Mouse (Mus musculus) heart, adult 9 months (tissue): ENCODE measurements around the gene Mpp5.

Experiments used
- DNase-seq, 2 experiments: peaks; one replicate each; pipeline ENCODE4 v3.0.0; 2022; ENCODE audit warnings: low spot score in 2 of 2

Mpp5 gene

GRCm38 (mm10) chr12:78748557-78749377, at the start of gene Mpp5:
Mpp5 (plus strand) TSS chr12:78748907.
- peak; percentile 96 to 97 for DNase-seq

- no peak for DNase-seq
These were observed 30.9 kb upstream of the Mpp5 start for GRCm38 (mm10) chr12:78717783-78718182.

DNA sequence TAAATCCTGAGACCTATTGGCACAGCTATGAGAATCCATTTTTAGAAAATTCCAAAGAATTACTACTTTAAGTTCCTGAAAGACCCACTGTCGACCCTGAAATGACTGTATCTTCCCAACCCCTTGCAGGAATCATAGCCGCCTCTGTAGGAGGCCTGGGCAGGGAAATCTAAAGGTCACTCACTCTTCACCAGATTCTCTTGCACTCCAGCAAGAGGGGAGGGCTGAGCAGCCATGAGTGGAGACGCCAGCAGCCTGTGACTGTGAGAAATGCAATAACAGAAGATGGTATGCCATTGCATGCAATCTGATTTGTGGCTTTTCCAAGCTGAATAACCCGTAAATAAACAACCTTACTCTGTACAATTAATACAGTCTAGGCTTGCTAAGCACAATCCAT, 21.0 kb upstream of the Mpp5 start:
- DNase-seq = no peak

DNA sequence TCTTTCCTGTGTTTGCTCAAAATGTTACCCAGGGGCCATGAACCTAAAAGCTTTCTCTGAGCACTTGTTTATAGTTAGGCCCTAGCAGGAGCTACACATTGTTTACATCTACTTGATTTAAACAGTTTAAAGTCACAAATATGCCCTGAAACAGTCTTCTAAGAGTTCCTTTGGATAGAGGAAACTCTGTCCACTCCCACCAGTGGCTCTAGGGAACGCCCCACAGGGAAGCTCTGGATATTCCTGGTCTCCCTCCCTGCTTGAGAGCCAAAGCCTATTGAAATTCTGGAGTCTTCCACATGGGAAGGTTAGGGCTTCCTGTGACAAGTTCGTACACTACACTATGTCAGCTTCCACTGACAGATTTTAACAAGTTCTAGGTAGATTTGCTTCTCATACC, 9.1 kb upstream of the Mpp5 start:
- no peak for DNase-seq

- no peak for DNase-seq
These were observed 8.4 kb upstream of the Mpp5 start for GRCm38 (mm10) chr12:78740289-78740688.

GRCm38 (mm10) chr12:78746226-78746625, 2.5 kb upstream of the Mpp5 start:
- no peak for DNase-seq

DNA sequence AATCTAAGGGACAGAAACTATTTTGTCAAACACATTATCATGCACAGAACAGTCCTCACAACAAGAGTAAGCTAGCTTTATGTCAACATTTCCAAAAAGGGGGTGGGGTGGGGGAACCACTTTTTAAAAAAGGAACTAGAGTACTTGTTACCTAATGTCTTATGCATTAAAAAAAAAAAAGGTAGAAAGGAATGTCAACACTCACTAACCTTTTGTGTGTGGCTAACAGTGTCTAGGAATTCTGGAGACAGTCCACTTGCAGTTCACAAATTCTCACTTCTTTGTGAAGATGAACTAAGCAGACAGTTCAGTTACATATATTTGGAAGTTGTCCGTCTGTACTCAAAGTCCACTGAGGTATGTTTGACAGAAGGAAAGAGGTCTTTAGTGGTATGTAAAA, 1.3 kb upstream of the Mpp5 start:
- no peak for DNase-seq

GRCm38 (mm10) chr12:78748113-78748512, 594 bp upstream of the Mpp5 start:
- DNase-seq = no peak

DNA sequence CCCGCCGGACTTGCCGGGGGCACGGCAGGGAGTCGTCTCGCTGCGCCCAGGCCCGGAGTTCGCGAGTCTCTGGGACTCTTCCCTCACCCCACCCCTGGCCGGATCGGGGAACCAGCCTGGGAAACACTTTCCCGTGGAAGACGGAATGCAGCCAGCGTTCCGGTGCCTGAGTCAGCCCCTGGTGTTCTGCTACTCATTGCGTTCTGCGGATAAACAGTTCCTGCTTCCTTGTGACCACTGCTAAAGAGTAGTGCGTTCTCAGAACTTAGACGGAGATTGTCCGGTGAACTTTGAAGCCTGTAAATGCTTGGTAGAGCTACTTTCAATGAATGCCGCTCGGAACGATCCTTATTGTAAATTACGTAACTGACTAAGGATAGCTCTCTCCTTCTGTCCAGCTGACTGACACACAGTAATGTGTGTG, 683 bp downstream of the Mpp5 start:
- peak; percentile 64 to 66 for DNase-seq

- no peak for DNase-seq
These were observed 13.3 kb downstream of the Mpp5 start for GRCm38 (mm10) chr12:78761979-78762378.

GRCm38 (mm10) chr12:78769031-78769713, 20.5 kb downstream of the Mpp5 start:
- no peak for DNase-seq

- DNase-seq = peak; percentile 6 to 38
These were observed 24.5 kb downstream of the Mpp5 start for GRCm38 (mm10) chr12:78773211-78773610.

DNA sequence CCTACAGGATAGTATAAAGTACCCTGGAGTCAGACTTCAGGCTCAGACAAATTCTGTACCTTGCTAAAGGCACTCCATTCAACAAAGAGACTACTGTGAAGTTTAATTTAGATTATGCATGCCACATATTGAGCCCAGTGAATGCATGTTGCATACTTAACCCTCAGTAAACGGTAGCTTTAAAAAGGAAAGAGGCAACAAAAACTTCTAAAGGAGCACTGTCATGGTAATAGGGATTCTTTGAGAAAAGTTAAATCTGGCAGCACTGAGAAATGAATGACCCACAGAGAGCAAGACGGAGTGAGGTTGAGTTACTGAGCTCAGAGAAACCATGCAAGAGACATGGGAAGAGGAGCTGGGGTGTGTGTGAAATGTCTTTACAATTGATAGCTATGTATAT, 29.2 kb downstream of the Mpp5 start:
- DNase-seq = no peak

- DNase-seq = no peak
These were observed 29.8 kb downstream of the Mpp5 start for GRCm38 (mm10) chr12:78778423-78779067.

DNA sequence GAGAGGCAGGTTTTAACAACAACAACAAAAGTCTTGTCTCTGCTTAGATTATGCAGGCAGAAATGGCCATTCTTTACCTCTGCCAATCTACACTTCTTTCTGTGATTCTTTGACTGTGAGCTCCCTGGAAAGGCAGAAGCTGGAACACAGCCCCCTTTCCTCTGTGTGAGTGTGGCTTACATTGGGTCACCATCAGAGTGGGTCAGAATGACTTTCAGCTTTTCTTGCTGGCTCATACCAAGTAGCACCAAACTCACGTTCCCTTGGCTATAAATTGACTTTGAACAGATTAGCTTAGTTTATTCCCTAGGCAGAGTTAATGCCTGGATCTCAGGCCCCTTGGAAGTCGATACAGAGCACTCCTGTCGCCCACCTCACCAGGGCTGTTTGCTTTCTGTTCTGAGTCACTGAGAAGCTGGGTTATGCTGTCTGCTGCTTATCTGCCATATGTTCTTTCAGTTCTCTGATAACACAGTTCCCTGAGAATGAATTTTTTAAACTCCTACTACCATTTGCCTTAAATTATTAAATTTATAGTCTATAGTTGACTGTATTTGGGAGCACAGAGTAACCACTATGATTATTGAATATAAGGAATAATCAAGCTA, 39.7 kb downstream of the Mpp5 start:
- DNase-seq = no peak

DNA sequence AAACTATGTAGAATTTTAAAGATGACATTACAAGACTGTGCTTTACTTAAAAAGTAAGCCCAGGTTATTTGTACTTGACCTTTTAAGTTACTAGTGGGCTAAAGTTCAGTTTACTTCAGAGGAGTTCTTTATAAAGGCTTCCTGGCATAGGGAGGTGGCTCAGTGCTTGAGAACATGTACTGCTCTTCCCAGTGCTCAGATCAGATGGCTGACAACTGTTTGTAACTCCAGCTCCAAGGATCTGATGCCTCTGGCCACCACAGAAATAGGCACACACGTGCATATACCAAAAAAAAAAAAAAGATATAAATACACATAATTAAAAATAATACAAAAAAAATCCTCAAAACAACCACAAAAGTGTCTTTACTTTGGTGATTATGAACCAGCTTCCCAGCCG, 42.1 kb downstream of the Mpp5 start:
- DNase-seq = no peak

GRCm38 (mm10) chr12:78794236-78794635, 45.5 kb downstream of the Mpp5 start:
- DNase-seq = peak in 1 of 2 experiments; percentile 9

DNA sequence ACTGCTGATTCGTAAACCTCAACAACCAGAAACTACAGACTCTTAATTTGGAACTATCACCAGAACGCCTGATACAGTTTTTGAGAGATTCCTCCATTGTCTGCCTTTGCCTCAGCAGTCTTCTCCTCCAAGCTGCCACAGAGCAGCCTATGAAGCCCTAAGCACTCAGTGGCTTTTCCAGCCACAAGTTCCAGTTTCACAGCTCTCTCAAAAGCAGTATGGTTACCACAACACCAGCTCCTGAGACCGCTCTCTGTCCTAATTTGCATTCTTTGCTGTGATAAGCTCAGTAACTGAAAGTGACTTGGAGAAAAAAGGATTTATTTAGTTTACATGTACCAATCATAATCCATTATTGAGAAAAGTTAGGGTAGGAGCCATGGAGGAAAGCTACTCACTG, 51.3 kb downstream of the Mpp5 start:
- DNase-seq = no peak

- no peak for DNase-seq
These were observed 53.1 kb downstream of the Mpp5 start for GRCm38 (mm10) chr12:78801836-78802235.

DNA sequence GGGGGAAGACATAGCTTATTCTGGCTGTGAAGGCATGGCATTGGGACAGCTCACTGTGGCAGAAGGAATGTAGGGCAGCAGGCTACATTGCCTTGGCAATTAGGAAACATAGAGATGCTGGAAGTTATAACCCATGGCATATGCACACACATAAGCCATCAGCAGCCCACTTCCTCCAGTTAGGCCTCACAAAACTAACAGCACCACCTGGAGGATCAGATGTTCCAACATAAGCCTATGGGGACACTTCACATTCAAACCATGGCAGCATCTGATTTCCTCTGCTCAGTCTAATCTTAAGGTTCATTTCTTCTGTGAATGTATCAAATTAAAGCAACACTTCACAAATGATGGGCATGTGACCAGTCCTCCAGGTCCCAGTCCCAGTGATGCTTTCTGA, 65.7 kb downstream of the Mpp5 start:
- no peak for DNase-seq

DNA sequence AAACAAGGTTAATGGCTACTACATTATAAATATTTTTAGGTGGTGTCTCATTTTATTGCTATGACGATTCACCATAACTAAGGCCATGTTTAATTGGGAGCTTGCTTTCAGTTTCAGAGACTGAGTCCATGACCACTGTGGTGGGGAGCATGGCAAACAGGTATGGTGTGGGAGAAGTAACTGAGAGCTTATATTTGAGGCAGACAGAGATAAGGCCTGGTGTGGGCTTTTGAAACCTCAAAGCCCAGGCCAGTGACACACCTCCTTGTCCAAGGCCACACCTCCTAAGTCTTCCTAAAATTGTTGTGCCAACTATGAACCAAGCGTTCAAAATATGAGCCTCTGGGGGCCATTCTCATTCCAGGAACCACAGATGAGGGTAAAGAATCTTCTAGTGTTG, 85.8 kb downstream of the Mpp5 start:
- DNase-seq = no peak

DNA sequence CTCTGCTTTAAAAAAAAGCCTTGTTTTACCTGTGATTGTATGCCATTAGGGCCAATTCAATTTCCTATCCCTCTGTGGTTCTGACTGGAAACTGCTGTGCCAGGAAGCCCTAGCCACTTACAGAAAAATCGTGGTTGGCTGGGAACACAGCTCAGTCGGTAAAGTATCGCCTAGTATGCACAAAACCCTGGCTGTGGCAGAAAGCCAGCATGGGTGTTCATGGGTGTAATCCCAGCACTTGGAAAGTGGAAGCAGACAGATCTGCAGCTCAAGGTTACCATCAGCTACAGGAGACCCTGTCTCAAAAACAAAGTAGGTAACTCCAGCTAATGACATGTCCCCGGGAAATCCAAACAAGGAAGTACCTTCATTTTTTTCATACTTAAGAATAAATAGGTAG, 91.2 kb downstream of the Mpp5 start:
- no peak for DNase-seq
